Mouse (Mus musculus): Measurements from ENCODE around the gene Olfr1362.

GRCm38 (mm10) chr13:21613922-21614321 lies at the start of gene Olfr1362:
- no peak for TF ChIP-seq CTCF (IDR thresholded peaks at IDR 0.05; ENCODE audit: low read depth)
- TF ChIP-seq EP300 (IDR thresholded peaks at IDR 0.05; ENCODE audit: low read depth): no peak
